Mouse (Mus musculus): Measurements from ENCODE around the gene Ak4. TPM values are rescaled to one million over a fixed set of nuclear protein-coding genes. Genes with fewer than 3 reads are reported as not detected.
"Not testable (repeated sequence)": the region's sequence is repeated elsewhere in the genome, so short reads cannot be mapped to it uniquely, and the experiment has no call there.

Ak4 gene
- 2.5 and 4.3 TPM in 2 replicates for total RNA-seq (2021)
- long read RNA-seq, full-length matches to known transcripts: 1 of 13 reads
- long read RNA-seq, partial matches to known transcripts: 6 of 13 reads
- long read RNA-seq, other reads (novel, unspliced or antisense): 6 of 13 reads

- DNase-seq: peak; percentile 67
These were observed at the start of gene Ak4 for GRCm38 (mm10) chr4:101419151-101419910. Ak4 (plus strand) TSS chr4:101419277.

GRCm38 (mm10) chr4:101369738-101370275 lies 49.3 kb upstream of the Ak4 start:
- no peak for DNase-seq

GRCm38 (mm10) chr4:101372283-101372682 lies 46.8 kb upstream of the Ak4 start:
- DNase-seq: no peak

- no peak for DNase-seq
These were observed 46.3 kb upstream of the Ak4 start for GRCm38 (mm10) chr4:101372751-101373150.

GRCm38 (mm10) chr4:101374104-101374503 lies 45.0 kb upstream of the Ak4 start:
- no peak for DNase-seq

- DNase-seq: no peak
These were observed 42.2 kb upstream of the Ak4 start for GRCm38 (mm10) chr4:101376835-101377234.

DNA sequence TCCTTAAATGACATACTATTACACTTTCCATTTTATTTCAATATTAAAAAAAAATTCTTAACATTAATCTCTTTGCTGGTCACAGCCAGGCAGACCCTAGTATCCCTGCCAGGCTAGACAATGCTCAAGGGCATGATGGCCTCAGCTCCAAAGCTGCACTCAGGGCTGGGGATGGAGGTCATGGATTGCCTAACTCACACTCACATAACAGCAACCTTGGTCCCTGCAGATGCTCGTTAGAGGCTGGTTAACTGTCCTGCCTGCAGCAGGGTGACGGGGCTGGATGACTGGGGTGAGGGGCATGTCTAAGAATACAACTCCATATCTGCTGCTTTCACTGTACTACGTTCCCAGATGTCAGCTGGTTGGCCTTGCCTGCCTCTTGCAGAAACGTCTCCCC lies 40.8 kb upstream of the Ak4 start:
- peak; percentile 40 for DNase-seq

DNA sequence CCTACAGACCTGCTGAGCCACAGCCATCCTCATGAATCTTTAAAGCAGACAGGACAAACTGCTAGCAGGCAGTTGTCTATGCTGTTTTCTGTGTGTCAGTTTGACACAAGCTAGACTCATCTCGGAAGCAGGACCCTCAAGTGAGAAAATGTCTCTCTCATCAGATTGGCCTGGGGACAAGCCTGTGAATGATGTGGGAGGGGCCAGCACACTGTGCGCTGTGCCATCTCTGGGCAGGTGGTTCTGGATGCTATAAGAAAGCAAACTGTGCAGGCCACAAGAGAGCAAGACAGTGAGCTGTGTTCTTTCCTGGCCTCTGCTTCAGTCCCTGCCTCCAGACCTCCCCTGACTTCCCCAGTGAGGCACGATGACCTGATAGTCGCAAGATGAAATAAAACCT lies 40.3 kb upstream of the Ak4 start:
- DNase-seq: no peak

GRCm38 (mm10) chr4:101385002-101385401 lies 34.1 kb upstream of the Ak4 start:
- DNase-seq: no peak

DNA sequence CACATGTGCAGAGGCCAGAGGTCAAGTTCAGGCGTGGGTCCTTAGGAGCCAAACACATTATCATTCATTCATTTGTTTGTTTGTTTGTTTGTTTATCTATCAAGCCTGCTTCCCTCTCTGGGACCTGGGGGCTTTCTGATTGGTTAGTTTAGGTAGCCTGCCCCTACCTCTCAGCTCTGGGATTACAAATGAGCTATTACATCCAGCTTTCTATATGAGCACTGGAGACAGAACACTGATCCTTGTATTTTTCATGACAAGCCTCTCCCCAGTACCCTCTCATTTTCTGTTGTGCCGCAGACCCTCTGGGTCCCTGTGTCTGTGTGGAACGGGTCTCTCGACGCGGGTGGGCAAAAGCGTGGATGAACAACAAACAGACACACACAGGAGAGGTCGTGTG lies 30.8 kb upstream of the Ak4 start:
- no peak for DNase-seq

DNA sequence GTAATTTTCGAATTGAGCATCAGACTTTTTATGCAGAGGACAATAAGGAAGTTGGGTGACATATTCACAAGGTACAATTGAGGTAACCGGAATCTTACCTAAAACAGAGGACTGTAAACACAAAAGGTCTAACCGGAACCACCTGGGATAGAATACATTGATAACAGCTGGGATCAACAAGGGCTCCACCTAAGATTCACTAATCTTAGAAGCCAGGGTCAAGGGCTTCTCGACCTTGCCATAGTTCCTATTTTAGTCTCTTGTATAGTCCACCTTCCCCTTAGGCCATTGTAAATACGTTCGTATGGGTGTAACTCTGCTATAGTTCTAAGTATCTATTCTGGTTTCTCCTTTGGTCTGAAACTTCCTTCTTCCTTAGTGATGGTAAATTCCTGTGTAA lies 30.4 kb upstream of the Ak4 start:
- not testable (repeated sequence) for DNase-seq

DNA sequence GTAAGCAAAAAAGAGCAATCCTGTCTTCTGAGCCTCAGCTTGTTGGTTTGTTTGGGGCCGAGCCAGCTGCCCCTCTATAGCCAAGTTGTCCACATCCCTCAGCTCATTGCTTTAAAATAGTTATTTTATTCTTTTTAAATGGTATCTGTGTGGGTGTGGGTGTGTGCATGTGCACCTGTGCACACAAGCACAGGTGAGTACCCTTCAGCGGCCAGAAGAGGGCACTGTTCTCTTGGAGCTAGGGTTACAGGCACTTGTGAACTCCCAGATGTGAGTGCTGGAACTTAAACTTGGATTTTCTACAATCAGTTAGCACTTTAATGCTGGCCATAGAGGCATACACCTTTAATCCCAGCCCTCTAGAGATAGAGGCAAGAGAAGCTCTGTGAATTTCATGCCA lies 26.8 kb upstream of the Ak4 start:
- peak; percentile 47 for DNase-seq

GRCm38 (mm10) chr4:101393292-101393711 lies 25.8 kb upstream of the Ak4 start:
- DNase-seq: no peak

GRCm38 (mm10) chr4:101395021-101395533 lies 24.0 kb upstream of the Ak4 start:
- no peak for DNase-seq

GRCm38 (mm10) chr4:101400025-101400594 lies 19.0 kb upstream of the Ak4 start:
- DNase-seq: no peak

DNA sequence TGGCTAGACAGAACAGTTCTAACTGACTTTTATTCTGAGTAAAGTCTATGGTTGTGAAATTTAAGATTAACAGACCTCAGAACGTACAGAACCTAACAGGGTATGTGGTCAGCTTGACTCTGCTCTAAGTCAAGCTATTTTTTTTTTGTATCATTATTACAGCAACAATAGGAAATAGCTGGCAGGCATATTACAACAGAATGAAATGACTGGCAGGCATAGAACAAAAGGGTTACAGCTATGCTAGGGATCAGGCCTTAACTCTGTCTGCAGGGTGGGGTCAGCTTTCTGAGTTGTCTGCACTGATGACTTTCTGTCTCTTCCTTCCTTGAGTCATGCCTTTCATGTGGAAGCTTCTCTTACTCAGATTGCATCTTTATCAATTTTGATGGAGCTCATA lies 17.1 kb upstream of the Ak4 start:
- DNase-seq: no peak

DNA sequence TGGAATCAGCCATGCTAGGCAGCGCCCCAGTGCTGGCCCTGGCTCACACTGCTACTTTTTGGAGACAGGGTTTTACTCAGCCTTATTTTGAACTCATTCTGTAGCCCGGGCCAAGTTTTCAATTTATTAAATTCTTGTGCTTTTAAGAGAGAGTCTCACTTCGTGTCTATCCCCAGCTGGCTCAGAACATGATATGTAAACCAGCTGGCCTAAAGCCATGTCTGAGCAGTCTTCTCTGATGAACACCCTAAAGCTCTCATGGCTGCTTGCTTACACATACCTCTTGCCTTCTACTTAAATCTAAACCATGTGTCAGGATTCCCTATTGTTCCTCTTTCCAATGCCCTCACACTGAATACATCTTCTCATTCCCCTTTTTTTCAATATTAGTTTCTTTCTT lies 14.2 kb upstream of the Ak4 start:
- no peak for DNase-seq

GRCm38 (mm10) chr4:101406411-101407196 lies 12.5 kb upstream of the Ak4 start:
- DNase-seq: no peak

GRCm38 (mm10) chr4:101416966-101417365 lies 2.1 kb upstream of the Ak4 start:
- DNase-seq: no peak

DNA sequence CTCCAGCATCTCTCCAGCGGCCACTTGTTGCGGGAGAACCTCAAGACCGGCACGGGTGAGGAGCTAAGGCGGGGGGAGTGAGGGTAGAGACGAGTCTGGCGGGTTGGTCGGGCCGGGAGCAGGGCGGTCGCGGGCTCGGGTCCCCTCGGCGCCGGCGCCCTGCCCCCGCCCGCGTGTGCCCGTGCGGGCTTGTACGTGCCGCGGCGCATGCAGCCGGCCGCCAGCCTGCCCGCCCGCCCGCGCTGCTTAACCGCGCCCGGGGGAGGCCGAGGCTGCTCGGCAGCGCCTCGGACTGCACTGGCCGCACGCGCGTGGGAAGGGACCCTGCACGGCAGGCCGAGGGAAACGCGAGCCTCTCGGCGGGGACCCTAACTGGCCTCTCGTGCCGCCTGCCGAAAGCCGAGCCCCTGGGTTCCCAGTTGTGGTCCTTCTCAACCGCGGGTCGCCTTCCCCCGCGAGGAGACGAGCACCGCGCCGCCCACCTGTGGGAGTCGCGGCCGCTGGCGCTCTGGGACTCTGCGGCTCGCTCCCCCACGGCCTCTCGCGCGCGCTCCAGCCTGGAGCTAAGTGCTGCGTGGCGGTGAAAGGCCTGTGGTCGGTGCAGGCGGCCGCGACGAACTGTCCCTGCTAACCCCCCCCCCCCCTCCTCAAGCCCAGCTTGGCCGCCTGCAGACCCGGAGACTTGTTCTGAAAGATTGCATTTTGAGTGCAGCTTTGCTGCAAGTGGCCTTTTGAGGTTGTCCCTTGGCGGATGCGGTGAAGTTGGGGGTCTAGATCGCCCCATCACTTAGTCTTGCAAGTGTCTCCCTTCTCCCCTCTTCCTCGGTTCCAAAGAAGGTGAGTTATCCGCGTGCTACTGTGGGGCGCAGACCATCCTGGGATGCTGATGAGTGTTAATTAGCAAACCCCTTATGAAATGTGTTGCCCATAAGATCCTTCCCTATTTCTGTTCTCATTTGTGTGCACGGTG lies 1.1 kb downstream of the Ak4 start:
- DNase-seq: peak; percentile 18

DNA sequence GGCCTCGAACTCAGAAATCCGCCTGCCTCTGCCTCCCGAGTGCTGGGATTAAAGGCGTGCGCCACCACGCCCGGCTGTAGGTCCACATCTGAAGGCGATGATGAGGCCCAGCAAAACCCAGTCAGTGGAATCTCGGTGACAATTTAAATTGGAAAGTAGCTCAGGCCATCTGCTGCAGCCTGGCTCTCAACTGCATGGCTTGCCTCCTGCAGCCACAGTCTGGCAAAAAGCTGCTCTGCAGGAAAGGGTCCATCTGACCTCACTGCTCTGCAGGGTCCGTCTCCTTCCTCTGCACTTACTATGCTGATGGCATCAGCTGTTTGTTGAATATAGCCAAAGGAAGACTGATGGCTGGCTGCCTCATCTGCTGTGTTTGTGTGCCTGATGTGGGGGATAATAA lies 3.9 kb downstream of the Ak4 start:
- no peak for DNase-seq

Data from adrenal gland, postnatal 25 days (tissue).